32 mouse cellular contexts compared by ENCODE assay signal in the genomic region with DNA sequence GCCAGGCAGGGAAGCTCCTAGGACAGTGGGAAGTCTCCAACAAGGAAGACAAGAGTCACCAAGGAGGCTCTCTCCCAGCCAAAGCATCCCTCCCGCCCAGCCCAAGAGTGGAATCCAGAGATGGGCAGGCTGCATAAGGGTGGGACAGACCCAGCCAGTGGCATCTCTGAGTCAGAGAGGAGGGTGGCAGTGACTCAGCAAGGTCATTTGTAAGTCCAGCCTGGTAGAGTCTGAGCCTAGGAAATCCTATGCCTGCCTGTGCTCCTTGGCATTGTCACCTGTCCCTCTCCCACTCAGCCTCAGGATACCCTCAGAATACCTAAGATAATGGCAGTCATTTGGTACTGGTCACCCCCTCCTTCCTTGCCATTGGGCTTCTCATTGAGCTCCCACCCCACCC. TPM values are rescaled to one million over a fixed set of nuclear protein-coding genes. Genes with fewer than 3 reads are reported as not detected.
A peak's percentile ranks its signal among the peaks of the same experiment; 100 is the strongest.
DNase-seq lines count a peak whose midpoint lies in the region; ATAC-seq and TF ChIP-seq lines count a peak whose summit lies in the region.
"Had no signal": no experiment of that assay in that cellular context is flagged by ENCODE, and none has a peak within 500 bp of the region (broad histone marks: within the 10 kb centered on the region; RNA-seq: fewer than 3 reads in every experiment).

No protein-coding gene starts in this region.

- no peaks in the 10 kb centered on the region for H3K9me3 ChIP-seq in heart, embryonic 10.5 days
- H3K9me3 ChIP-seq: embryonic facial prominence, embryonic 12.5 days; forebrain, embryonic 10.5 days; limb, embryonic 12.5 days; liver, embryonic 15.5 days; midbrain, embryonic 10.5 days; midbrain, embryonic 15.5 days; neural tube, embryonic 12.5 days had no signal

- peaks cover 9% of the 10 kb centered on the region for H3K4me1 ChIP-seq in heart, embryonic 10.5 days
- H3K4me1 ChIP-seq: limb, embryonic 12.5 days; liver, embryonic 15.5 days had no signal

- no peak for TF ChIP-seq CTCF in gastrocnemius, adult 2 months (IDR thresholded peaks at IDR 0.05)
- no peak for TF ChIP-seq CTCF in C2C12 (IDR thresholded peaks at IDR 0.05; ENCODE audit: control insufficient read depth, insufficient read depth, insufficient read length)

- ATAC-seq in erythroblast, adult 5-6 weeks (replicated peaks; ENCODE audit: low FRiP score, poor library complexity, severe bottlenecking): no peak
- ATAC-seq: CD4-positive, CD25-positive, alpha-beta regulatory T cell, adult 4 months; forebrain, embryonic 16.5 days; inflammation-experienced regulatory T-cells, adult 6 months; midbrain, embryonic 15.5 days had no signal

- H3K36me3 ChIP-seq in C2C12 (ENCODE audit: control insufficient read depth, insufficient read depth): peaks cover 66% of the 10 kb centered on the region
- H3K36me3 ChIP-seq in heart, embryonic 10.5 days: peaks cover 9% of the 10 kb centered on the region; the same call in 1 of the 2 replicates
- H3K36me3 ChIP-seq: embryonic facial prominence, embryonic 12.5 days; limb, embryonic 12.5 days; liver, embryonic 15.5 days had no signal

- peaks cover 87% of the 10 kb centered on the region for H3K79me2 ChIP-seq in C2C12 (ENCODE audit: control insufficient read depth, insufficient read depth)

- peak; percentile 18 for DNase-seq in gastrocnemius, adult 2 months
- no peak for DNase-seq in gastrocnemius, postnatal 36 days
- DNase-seq in NIH3T3 (ENCODE audit: low read depth): peak; percentile 23
- DNase-seq in adrenal gland, postnatal 36 days: peak; percentile 68 to 69
- no peak for DNase-seq in kidney, postnatal 4 days
- no peak for DNase-seq in heart, embryonic 10.5 days (ENCODE audit: low spot score)
- DNase-seq: cerebellum, adult 11 months; cerebellum, adult 9-10 months; cerebellum, postnatal 36 days; gastrocnemius, postnatal 10 days; heart, postnatal 36 days; kidney, adult 11 months; lung, embryonic 14.5 days; lung, postnatal 14 days had no signal

- peaks cover 57% of the 10 kb centered on the region for H3K79me3 ChIP-seq in C2C12 (ENCODE audit: low read depth)

- no peaks in the 10 kb centered on the region for H3K27me3 ChIP-seq in C2C12 (ENCODE audit: control insufficient read depth, insufficient read depth, insufficient read length)
- H3K27me3 ChIP-seq in heart, embryonic 10.5 days (ENCODE audit: insufficient read depth, poor library complexity, severe bottlenecking): peaks cover 7% of the 10 kb centered on the region; the same call in 1 of the 2 replicates
- H3K27me3 ChIP-seq: embryonic facial prominence, embryonic 12.5 days; limb, embryonic 12.5 days; midbrain, embryonic 15.5 days; neural tube, embryonic 12.5 days had no signal

- WGBS in heart, embryonic 10.5 days: 58% methylated on average over 1 of the region's 1 CpGs

- peak overlapping the region; percentile 90 for H3K27ac ChIP-seq in gastrocnemius, adult 2 months
- H3K27ac ChIP-seq in heart, embryonic 10.5 days: no peak overlapping the region
- H3K27ac ChIP-seq: embryonic facial prominence, embryonic 12.5 days; forebrain, embryonic 10.5 days; hindbrain, embryonic 14.5 days; layer of hippocampus, adult 2 months; left cerebral cortex, adult 2 months; limb, embryonic 12.5 days; liver, embryonic 15.5 days; midbrain, embryonic 10.5 days; midbrain, embryonic 15.5 days; neural tube, embryonic 12.5 days had no signal

- intact Hi-C loops in gastrocnemius, adult 2 months (cut with DNase I): no loop called here
- intact Hi-C loops in gastrocnemius, postnatal 36 days (cut with DNase I): no loop called here

- no peak overlapping the region for H3K4me3 ChIP-seq in gastrocnemius, adult 2 months
- no peak overlapping the region for H3K4me3 ChIP-seq in C2C12 (ENCODE audit: insufficient read depth, poor library complexity, severe bottlenecking)
- H3K4me3 ChIP-seq in heart, embryonic 10.5 days: no peak overlapping the region
- H3K4me3 ChIP-seq: embryonic facial prominence, embryonic 12.5 days; forebrain, embryonic 10.5 days; layer of hippocampus, adult 2 months; left cerebral cortex, adult 2 months; limb, embryonic 12.5 days; liver, embryonic 15.5 days; midbrain, embryonic 10.5 days; midbrain, embryonic 15.5 days; neural tube, embryonic 12.5 days had no signal

- no peak overlapping the region for H3ac ChIP-seq in C2C12 (ENCODE audit: control insufficient read depth, insufficient read length, low read depth)

TF ChIP-seq in C2C12, 6 proteins besides CTCF, POLR2A, EP300 and RAD21:
- TF ChIP-seq MAX (IDR thresholded peaks at IDR 0.05): peak; percentile 36
- peak; percentile 34 for TF ChIP-seq FOSL1 (IDR thresholded peaks at IDR 0.05; ENCODE audit: insufficient read depth, low read length, poor library complexity, severe bottlenecking)
- peak; percentile 38 for TF ChIP-seq MYOD1 (IDR thresholded peaks at IDR 0.05; ENCODE audit: control insufficient read depth, insufficient read length, low read depth)
- TF ChIP-seq MYOG (IDR thresholded peaks at IDR 0.05; ENCODE audit: control insufficient read depth, extremely low read depth, insufficient read length): no peak

RNA-seq across cellular contexts. Expression of a gene that starts 9.0 kb away (rescaled TPM):
- 10 to 100 TPM; 18.4 to 19.6 TPM for total RNA-seq in gastrocnemius, adult 2 months (2021)
- total RNA-seq in gastrocnemius, postnatal 36 days (2021): 10 to 100 TPM; 20.4 to 21.2 TPM
- polyA plus RNA-seq in C2C12 (2012; fragmentation: generic; extraction: Trizol): 58.0 TPM
- total RNA-seq in adrenal gland, postnatal 36 days (2021): 1 to 10 TPM; 5.5 to 7.2 TPM
- 4.4 and 6.2 TPM in 2 replicates for polyA plus RNA-seq in heart, embryonic 10.5 days (2016; fragmentation: Nextera tagmentation; extraction: Ambion mirVana)
- total RNA-seq in erythroblast, adult 5-6 weeks (2015; ENCODE audit: low replicate concordance): 0.38 and 0.63 TPM in 2 replicates
- total RNA-seq in erythroblast, adult 5-6 weeks (2017; ENCODE audit: low replicate concordance): not detected in 2 replicates

RNA-seq across cellular contexts. Expression of a gene that starts 10.4 kb away (rescaled TPM):
- 10 to 100 TPM in 1 of 2 experiments, 1 to 10 TPM in 1; 8.8 to 14.7 TPM for total RNA-seq in gastrocnemius, adult 2 months (2021)
- total RNA-seq in gastrocnemius, postnatal 36 days (2021): 10 to 100 TPM in 1 of 2 experiments, 1 to 10 TPM in 1; 5.9 to 11.4 TPM
- 9.9 TPM for polyA plus RNA-seq in C2C12 (2012; fragmentation: generic; extraction: Trizol)
- total RNA-seq in adrenal gland, postnatal 36 days (2021): 1 to 10 TPM; 4.0 to 6.0 TPM
- 13.6 and 16.1 TPM in 2 replicates for polyA plus RNA-seq in heart, embryonic 10.5 days (2016; fragmentation: Nextera tagmentation; extraction: Ambion mirVana)
- not detected in 2 replicates for total RNA-seq in erythroblast, adult 5-6 weeks (2015; ENCODE audit: low replicate concordance)
- 0.09 TPM in 1 of 2 replicates, not detected in the other for total RNA-seq in erythroblast, adult 5-6 weeks (2017; ENCODE audit: low replicate concordance)

RNA-seq across cellular contexts. Expression of a gene that starts 10.5 kb away (rescaled TPM):
- total RNA-seq in gastrocnemius, adult 2 months (2021): under 1 TPM; 0.10 to 0.31 TPM
- under 1 TPM; 0.10 to 0.13 TPM for total RNA-seq in gastrocnemius, postnatal 36 days (2021)
- polyA plus RNA-seq in C2C12 (2012; fragmentation: generic; extraction: Trizol): 0.89 TPM
- total RNA-seq in adrenal gland, postnatal 36 days (2021): under 1 TPM; 0.60 to 0.63 TPM
- 0.31 and 0.33 TPM in 2 replicates for polyA plus RNA-seq in heart, embryonic 10.5 days (2016; fragmentation: Nextera tagmentation; extraction: Ambion mirVana)
- total RNA-seq in erythroblast, adult 5-6 weeks (2015; ENCODE audit: low replicate concordance): not detected in 2 replicates
- total RNA-seq in erythroblast, adult 5-6 weeks (2017; ENCODE audit: low replicate concordance): not detected in 2 replicates
- total RNA-seq: granulocyte monocyte progenitor cell, adult 5-6 weeks; liver, adult 2 months; megakaryocyte progenitor cell, adult 5-6 weeks had no signal
- polyA plus RNA-seq: CD4-positive, CD25-positive, alpha-beta regulatory T cell, adult 4 months; inflammation-experienced regulatory T-cells, adult 6 months; liver, adult 2 months; liver, embryonic 15.5 days; lung, embryonic 14.5 days had no signal

RNA-seq across cellular contexts. Expression of a gene that starts 26.5 kb away (rescaled TPM):
- total RNA-seq in gastrocnemius, adult 2 months (2021): 10 to 100 TPM; 11.9 to 18.2 TPM
- 10 to 100 TPM; 15.3 to 15.5 TPM for total RNA-seq in gastrocnemius, postnatal 36 days (2021)
- polyA plus RNA-seq in C2C12 (2012; fragmentation: generic; extraction: Trizol): 3.4 TPM
- total RNA-seq in adrenal gland, postnatal 36 days (2021): 100 to 1,000 TPM; 131 to 132 TPM
- polyA plus RNA-seq in heart, embryonic 10.5 days (2016; fragmentation: Nextera tagmentation; extraction: Ambion mirVana): 50.3 and 56.3 TPM in 2 replicates
- 33.4 and 50.3 TPM in 2 replicates for total RNA-seq in erythroblast, adult 5-6 weeks (2015; ENCODE audit: low replicate concordance)
- total RNA-seq in erythroblast, adult 5-6 weeks (2017; ENCODE audit: low replicate concordance): 12.0 and 20.8 TPM in 2 replicates

RNA-seq across cellular contexts. Expression of a gene that starts 41.7 kb away (rescaled TPM):
- total RNA-seq in gastrocnemius, adult 2 months (2021): 1 to 10 TPM in 1 of 2 experiments, under 1 TPM in 1; 0.71 to 1.3 TPM
- total RNA-seq in gastrocnemius, postnatal 36 days (2021): under 1 TPM; 0.30 to 0.66 TPM
- 2.1 TPM for polyA plus RNA-seq in C2C12 (2012; fragmentation: generic; extraction: Trizol)
- 1 to 10 TPM; 2.2 to 2.5 TPM for total RNA-seq in adrenal gland, postnatal 36 days (2021)
- 0.11 and 0.29 TPM in 2 replicates for polyA plus RNA-seq in heart, embryonic 10.5 days (2016; fragmentation: Nextera tagmentation; extraction: Ambion mirVana)
- not detected in 2 replicates for total RNA-seq in erythroblast, adult 5-6 weeks (2015; ENCODE audit: low replicate concordance)
- total RNA-seq in erythroblast, adult 5-6 weeks (2017; ENCODE audit: low replicate concordance): not detected in 2 replicates
- total RNA-seq: megakaryocyte progenitor cell, adult 5-6 weeks had no signal
- polyA plus RNA-seq: CD4-positive, CD25-positive, alpha-beta regulatory T cell, adult 4 months; inflammation-experienced regulatory T-cells, adult 6 months had no signal

Comparison
In these comparisons a context has a peak if more than half of its experiments do, and no peak if none do; other contexts are left out.
1. DNase-seq: peak in gastrocnemius, adult 2 months (single experiment), NIH3T3 (single experiment) and adrenal gland, postnatal 36 days (2 of 2); none in gastrocnemius, postnatal 36 days (0 of 2), kidney, postnatal 4 days (0 of 2) and heart, embryonic 10.5 days (single experiment).
2. RNA of a gene that starts 10.4 kb away (total RNA-seq): 8.8 to 14.7 TPM in gastrocnemius, adult 2 months, 5.9 to 11.4 TPM in gastrocnemius, postnatal 36 days and 4.0 to 6.0 TPM in adrenal gland, postnatal 36 days; 0.09 TPM in erythroblast, adult 5-6 weeks; every median in the first group is over 4 times any median in the second.